Mouse (Mus musculus) cerebellum, adult 11-12 months (tissue): ENCODE data around the gene Scimp.
"Not testable (repeated sequence)": the region's sequence is repeated elsewhere in the genome, so short reads cannot be mapped to it uniquely, and the experiment has no call there.

Experiments used
- DNase-seq: peaks from one replicate; pipeline ENCODE4 v3.0.0; 2022

The Scimp gene

GRCm38 (mm10) chr11:70763936-70764808 lies 48.2 kb downstream of the Scimp start, which contains the start of gene Zfp3:
Gene Zfp3 (plus strand): TSS chr11:70764209.
- DNase-seq = peak; percentile 81

DNA sequence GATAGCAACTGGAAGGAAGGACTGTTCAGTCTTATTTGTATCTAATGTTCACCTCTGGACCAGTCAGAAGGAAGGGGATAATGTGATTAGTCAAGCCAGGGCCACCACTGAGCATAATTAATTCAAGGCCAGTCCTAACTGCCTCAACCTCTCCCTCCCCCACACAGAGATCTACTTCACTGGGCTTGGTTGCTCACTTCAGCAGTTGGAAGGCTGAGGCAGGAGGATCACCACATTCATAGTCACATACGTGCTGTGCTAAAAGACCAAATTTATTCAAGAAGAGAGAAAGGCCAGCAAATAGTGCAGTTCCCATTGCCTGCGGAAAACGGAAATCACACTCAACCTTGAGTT lies 48.8 kb downstream of the Scimp start:
- no peak for DNase-seq

DNA sequence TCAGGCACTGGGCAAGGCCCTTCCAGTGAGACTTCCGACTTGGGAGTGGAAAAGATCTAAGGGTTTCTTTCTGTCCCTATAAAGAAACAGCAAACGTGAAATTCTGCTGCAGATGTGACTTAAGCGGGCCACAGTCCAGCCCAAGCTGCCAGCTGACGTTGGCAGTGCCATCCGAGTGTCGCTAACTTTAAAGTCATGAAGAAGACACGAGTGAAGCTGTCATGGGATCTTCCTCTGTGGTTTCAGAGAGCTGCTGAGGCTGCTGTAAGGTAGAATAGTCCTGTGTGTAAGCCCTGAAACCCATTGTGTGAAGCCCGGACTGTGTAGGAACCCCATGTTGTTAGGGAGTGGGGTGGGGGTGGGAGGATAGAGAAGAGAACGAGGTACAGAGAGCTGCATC lies 49.7 kb downstream of the Scimp start:
- DNase-seq = no peak

- not testable (repeated sequence) for DNase-seq
These were observed 51.9 kb downstream of the Scimp start for GRCm38 (mm10) chr11:70760446-70760845.

DNA sequence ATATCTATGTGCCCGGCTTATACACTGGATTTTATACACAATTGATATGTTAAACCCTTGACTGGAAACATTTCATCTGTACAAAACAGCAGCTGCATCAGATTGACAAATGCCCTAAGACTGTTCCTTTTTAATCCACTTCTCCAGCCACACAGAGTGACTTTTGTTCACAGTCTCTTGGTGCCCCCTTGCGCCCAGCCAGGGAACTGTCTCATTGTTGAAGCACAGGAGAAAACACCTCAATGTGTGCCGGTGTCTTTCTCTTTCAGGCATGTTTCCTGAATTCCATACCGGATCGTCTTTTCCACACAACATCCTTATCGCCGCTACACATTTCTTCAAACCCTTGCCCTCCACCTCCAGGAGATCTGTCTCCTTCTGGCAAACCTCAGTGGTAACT lies 56.7 kb downstream of the Scimp start:
- DNase-seq = peak; percentile 43

DNA sequence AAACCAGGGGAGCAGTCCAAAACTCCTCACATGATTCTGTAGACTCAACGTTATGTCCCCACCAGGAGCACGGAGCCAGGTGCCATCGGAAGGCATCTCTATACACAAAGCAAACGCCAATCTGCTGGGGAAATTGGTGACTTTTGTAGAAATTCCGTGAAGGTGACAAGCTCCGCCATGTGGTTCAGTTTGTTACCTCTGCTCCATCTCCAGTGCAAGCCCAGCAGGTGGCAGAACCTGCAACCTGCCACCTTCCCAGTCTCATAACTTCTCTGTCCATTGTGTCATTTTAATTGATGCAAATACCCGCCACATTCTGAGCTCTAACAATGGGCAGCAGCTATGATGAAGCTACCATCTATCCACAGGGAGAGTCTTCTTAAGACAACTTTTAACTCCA lies 57.4 kb downstream of the Scimp start:
- no peak for DNase-seq

GRCm38 (mm10) chr11:70754476-70754875 lies 57.9 kb downstream of the Scimp start:
- DNase-seq = no peak

- DNase-seq = no peak
These were observed 59.2 kb downstream of the Scimp start for GRCm38 (mm10) chr11:70753146-70753545.

DNA sequence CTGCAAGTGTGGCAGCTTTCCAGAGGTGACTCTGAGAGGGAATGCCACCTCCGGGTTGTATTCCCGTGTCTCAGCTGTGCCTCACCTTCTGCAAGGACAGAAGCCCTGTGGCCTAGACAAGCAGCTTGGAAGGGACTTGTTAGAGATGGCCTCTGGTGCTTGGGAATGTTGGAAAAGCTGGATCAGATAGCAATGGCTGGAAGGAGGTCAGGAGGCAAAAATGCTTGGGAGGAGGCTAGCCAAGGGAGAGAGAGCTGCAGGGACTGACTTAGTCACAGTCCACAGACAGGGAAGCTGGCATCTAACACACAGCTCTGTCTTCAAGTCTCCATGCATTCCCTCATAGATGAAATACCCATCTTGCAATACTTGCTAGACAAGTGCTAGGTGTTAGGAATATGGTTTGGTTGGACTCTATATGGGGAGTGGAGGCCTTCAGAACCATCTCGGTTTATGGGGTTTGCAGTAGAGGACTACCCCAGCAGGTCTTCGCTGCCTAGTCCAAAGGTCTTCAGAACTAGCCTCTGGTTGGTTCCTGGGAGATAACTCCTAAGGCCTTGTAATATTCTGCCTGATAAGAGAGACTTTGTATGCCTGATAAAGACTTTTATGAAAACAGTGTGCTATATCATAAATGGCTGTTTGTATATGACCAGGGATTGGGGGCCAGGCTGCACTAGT lies 59.9 kb downstream of the Scimp start:
- DNase-seq = no peak

GRCm38 (mm10) chr11:70747876-70748545 lies 64.4 kb downstream of the Scimp start:
- DNase-seq = no peak

DNA sequence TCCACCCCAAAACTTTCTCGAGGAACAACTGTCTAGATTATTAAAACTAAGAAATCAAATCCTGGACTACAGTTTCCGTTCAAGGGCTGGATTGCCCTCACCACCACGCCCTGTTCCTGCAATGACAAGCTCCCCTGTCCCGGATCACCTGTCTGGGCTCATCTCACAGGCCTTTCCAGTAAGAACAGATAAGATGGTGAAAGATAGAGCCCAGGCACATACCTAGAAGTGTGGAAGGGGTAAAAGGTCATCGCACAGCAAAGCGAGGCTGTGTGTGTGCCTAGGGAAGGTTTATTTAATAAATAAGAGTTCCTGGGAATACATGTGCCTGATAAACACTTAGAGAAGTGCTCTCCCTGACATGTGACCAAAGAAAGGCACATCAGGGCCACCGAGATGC lies 66.8 kb downstream of the Scimp start:
- no peak for DNase-seq

GRCm38 (mm10) chr11:70742581-70743459 lies 69.6 kb downstream of the Scimp start:
- no peak for DNase-seq

DNA sequence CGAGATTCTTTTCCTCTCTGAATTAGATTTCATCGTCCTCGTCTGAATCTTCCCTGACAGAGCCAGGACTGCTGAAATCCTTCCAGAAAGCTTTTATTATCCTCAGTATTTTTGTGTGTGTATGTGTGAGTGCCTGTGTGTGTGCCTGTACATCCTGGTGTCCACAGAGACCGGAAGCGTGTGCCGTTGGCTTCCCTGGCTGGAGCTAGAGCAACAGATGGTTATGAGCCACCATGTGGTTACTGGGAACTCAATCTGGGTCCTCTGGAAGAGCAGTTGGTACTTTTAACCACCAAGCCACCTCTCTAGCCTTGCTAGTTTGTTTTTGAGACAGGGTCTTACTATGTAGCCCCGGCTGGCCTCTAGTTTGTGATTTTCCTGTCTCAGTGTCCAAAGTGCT lies 70.3 kb downstream of the Scimp start:
- no peak for DNase-seq

DNA sequence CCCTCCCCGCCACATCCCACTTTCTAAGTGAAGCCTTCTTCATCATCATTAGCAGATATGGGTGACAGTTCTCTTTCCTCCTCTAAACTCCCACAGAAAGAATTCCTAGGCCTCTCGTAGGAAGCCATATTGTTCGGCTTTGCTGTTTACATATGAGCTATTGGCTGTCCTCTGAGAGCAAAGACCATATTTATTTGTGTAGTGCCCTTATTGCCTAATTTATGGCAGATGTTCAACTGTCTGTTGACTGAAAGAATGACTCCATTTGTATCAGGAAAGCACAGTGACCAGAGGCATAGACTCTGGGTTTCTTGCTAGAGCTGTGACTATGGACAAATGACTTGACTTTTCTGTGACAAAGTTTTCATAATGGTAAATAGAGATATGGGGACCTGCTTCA lies 70.8 kb downstream of the Scimp start:
- no peak for DNase-seq
